Mouse (Mus musculus): Measurements from ENCODE around the gene Echs1.

Gene Echs1

GRCm38 (mm10) chr7:140060936-140061831 is 55.1 kb downstream of the Echs1 start:
- DNase-seq, result no peak

GRCm38 (mm10) chr7:140059601-140060000 is 56.7 kb downstream of the Echs1 start:
- DNase-seq, result no peak

GRCm38 (mm10) chr7:140058528-140058927 is 57.7 kb downstream of the Echs1 start:
- no peak for DNase-seq

DNA sequence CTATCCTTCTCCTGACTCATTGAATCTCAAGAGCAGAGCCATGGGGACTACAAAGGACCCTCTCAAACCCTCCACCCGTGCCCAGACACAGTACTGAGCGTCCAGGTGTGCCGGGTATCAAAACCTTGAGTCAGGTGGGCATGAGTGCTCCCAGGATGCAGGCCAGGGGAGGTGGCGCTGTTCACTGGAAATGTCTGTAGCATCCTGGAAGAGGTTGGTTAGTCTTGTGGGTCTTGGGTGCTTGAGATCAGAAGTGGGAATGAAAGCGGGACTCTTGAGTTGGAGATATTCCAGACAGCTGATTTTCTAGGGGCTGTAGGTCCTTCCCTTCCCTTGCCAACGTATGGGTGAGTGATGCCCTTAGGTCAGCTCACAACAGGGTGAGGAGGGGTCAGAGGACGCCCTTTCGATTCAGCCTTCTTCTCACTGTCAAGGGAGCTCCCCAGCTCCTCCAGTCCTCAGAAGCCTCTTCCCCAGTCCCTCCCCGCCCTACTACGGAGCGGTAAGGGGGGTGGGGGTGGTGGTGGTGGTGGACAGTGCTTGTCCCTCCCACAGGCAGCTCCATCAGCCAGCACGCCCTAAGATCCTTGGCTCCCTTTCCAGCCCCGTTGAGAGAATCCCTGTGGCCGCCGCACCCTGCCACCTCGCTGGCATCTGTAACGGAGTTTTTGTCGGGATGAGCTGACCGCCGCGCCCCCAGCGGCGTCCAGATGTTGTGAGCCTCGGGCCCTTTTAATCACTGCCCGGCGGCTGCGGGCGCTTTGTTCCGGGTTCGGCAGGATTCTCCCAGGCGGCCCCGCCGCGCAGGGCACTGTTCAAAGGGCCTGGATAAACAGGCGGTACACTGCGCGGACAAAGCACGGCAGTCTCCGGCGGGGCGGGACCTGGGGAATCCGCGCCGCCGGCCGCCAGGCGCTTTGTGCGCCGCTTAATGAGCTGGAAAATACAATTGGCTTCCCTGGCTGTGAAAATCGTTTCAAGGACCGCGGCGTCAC is 58.6 kb downstream of the Echs1 start:
- no peak for DNase-seq
